Mouse (Mus musculus): ENCODE results near the gene Crybb2. TPM values are rescaled to one million over a fixed set of nuclear protein-coding genes. Genes with fewer than 3 reads are reported as not detected.
"Not testable (repeated sequence)": the region's sequence is repeated elsewhere in the genome, so short reads cannot be mapped to it uniquely, and the experiment has no call there.

Crybb2 gene
- total RNA-seq (2021) (not detected), polyA plus RNA-seq (2012; rRNA removed) (not detected in 2 replicates)
- long read RNA-seq, result 0 reads

DNA sequence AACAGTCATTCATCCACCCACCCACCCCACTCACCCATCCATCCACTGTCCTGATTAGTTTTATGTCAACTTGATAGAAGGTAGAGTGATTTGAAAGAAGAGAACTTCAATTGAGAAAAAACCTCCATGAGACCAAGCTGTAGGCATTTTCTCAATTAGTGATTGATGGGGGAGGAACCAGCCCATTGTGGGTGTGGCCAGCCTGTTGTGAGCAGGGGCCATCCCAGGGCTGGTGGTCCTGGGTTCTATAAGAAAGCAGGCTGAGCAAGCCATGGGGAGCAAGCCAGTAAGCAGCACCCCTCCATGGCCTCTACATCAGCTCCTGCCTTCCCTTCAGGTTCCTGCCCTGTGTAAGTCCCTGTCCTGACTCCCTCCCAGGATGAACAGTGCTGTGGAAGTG, at the start of gene Crybb2:
Gene Crybb2, minus strand, starts transcription at position 101 of the 400 bp plus-strand sequence.
- DNase-seq, result no peak

DNA sequence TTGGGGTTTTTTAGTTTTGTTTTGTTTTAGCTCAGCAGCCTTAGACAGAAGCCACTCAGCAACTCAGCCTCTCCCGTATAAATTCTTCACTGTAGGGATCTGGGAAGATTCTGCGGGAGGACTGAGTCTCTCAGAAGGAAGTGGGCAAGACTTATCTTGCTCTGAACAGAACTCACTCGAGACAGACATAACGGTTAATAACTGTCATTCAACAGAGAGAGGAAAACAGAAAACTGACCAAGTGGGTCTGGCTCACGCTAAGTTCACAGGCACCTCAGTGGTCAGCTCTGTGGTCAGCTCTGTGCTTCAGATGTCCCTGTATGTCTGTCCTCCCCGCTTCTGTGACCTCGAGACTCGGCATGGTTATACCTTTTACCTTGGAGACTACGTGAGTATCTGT, 49.4 kb upstream of the Crybb2 start:
- DNase-seq, result no peak

DNA sequence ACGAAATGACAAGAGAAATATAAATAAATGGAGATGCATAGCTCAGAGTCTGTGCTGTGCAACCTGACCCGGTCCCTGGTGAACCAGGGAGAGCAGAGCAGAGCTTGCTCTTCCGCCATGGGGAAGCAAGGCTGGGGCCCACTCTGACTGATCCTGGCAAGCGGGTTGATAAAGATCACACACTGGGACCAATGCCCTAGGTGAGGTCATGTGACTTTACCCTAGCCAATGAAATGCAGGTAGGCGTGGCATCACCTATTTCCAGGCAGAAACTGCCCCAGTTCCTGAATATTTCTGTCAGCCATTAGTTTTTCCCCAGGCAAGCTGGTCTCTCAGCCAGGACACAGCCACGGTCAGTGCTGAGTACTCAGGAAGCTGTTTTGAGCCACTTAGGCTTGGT, 48.8 kb upstream of the Crybb2 start:
- DNase-seq, result no peak

DNA sequence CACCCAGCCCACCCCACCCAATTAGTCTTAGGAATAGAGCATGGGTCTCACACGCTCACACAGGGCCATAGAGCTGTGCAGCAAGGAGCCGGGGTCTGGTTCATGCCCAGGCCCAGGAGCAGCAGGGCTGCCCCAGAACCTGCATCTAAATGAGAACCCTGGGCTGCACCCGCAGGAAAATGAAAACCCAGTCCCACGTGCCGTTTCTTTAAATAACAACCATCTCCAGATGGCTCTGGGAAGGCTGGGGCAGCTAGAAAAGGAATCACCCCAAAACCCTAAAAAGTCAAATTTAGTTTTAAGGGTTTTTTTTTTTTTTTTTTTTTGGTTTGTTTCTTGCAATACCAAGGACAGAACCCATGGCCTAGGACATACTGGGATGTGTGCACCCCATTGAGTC, 47.4 kb upstream of the Crybb2 start:
- no peak for DNase-seq

DNA sequence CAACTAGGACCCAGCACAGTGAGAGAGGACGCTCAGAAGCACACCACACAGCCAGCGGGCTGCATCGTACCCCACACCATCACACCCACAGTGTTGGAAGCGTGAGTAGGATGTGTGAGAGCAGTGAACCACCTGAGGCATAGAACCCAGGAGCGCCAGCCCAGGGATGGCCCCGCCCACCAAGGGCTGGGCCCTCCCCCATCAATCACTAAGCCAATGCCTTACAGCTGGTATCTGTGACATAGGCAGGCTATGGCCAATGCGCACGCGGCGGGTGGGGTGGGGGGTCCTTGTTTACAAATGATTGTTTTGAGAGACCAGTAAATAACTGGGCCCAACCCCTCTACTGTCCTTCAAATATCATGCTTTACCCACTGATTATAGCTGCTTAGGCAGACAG, 46.0 kb upstream of the Crybb2 start:
- DNase-seq, result no peak

DNA sequence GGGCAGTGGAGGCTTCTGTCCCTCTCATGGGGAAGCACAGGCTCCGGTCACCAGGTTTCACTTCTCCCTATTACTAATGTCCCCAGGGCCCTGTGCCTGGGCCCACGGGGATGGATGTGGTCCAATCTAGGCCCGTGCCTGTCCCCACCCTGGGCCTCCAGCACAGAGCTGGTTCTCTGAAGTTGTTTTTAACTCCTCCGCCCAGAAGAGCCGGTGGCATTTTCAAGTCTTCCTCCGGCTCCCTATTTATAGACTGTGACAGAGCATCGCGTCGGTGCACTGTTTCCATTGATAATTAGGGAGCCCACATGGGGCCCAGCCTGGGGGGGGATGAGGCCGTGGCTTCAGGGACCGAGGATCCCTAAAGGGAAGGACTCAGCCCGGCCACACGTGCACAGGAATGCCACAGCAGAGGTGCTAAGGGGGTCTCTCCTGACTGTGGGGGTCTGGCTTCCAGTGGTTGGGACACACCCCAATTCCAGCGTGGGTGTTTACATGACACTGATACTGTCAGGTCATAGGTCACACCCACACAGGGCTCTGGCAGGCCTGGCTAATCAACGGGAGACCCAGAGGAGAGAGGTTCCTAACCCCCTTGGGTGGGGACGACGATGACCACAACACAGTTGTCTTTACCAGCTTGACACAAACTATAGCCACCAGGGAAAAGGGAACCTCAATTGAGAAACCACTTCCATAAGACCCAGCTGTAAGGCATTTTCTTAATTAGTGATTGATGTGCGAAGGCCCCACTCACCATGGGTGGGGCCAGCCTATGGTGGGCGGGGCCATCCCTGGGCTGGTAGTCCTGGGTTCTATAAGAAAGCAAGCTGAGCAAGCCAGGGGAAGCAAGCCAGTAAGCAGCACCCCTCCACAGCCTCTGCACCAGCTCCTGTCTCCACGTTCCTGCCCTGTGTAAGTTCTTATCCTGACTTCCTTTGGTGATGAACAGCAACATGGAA, 44.6 kb upstream of the Crybb2 start:
- no peak for DNase-seq

DNA sequence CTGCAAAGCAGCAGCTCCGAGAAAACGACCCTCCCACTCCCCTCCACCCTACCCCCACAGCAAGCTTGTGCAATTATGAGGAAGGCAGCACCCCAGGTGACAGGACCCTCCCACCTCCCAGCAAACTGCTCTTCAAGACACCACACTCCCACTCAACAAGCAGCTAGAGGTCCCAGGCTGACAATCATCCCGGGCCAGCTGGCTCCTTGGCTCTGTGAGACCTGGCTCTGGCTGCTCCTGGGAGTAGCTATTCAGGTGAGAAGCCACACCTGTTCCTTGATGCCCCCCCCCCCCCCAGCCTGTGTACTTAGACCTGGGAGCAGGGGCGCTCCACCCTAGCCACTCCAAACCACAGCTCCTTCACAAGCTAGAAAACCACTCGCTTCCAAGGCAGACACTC, 43.2 kb upstream of the Crybb2 start:
- DNase-seq, result no peak

DNA sequence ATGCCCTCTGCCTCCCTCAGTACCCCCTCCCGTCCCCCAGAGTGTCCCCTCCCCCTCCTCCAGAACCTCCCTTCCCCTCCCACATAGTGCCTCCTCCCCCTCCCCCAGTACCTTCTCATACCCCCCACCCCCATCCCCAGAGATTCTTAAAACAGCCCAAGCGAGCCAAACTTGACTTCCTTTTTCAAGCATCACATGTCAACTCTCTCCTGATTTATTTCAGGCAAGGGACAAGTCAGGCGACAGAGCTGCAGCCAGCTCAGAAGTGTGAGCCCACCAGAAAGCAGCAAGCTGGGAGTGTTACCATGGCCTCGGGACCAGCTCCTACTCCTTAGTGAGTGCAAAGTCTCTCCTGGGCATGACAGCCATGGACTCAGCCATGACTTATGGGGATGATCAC, 41.4 kb upstream of the Crybb2 start:
- no peak for DNase-seq

DNA sequence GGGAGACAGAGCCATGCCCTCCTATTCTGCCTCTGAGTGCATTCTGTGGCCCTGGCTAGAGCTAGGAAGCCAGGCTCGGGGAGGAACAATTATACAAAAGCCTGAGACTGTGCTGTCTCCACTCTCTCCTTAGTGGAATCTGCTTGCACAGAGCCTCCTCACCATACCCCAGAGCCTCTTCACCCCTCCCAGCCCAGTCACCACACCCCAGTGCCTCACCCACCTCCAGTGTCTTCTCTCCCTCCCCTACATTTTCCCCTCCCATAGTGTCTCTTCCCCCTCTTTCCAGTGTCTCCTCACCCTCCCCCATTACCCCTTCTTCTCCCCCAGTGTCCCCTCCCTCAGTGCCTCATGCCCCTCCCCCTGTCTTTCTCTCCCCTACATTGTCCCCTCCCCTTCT, 41.0 kb upstream of the Crybb2 start:
- no peak for DNase-seq

DNA sequence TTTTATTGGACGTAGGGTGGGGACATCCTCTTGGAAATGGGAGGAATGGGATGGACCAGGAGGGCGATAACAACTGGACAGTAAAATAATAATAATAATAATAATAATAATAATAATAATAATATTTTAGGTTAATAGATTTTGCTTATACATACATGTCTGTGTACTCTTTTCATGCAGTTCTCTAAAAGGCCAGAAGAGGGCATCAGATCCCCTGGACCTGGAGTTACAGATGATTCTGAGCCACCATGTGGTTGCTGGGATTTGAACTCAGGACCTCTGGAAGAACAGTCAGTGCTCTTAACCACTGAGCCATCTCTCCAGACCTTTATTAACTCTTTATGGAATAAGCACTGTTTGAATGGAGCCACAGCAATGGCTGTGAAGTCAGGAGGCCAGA, 39.7 kb upstream of the Crybb2 start:
- not testable (repeated sequence) for DNase-seq

DNA sequence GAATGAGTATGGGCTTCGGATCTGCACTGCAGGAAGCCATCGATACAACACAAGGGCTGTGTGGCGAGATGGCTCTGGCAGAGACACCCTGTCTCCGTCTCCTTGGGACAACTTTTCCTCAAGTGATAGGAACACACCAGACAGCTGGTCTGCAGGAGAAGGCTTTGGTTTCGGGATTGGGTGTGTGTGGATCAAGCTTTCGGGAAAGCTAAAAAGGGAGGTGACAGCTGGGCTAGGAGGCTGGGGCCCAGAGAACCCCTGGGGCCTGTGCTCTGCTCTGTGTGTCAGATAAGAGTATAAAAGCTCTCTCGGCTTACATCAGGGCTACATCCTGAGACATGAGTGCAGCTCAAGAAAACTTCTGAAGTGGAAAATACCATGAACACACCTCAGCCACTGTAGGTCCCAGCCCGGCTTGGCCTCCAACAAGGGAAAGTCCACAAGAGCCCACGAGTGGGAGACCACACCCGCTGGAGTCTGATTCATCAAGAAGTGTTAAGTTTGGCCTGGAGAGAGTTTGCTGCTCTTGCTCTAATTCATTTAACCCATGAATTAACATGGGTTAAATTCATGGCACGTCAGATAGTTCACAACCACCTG, 38.3 kb upstream of the Crybb2 start:
- DNase-seq, result no peak

DNA sequence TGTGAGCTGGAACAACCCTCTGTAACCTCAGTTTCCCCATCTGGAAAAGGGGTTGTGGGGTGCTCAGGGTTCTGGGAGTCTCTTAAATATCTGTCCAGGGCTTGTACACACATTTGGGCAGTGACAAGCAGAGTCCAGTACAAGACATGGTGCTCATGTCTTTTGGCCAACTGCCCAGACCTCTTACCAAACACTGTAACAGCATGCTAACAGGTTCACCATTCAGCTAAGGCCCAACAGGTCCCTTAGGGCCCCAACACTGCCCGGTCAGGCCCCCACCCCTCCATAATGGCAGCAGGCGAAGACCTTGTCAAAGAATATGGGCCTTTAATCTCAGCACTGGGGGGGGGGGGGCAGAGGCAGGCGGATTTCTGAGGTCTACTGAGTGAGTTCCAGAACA, 37.8 kb upstream of the Crybb2 start:
- DNase-seq, result peak; percentile 40

DNA sequence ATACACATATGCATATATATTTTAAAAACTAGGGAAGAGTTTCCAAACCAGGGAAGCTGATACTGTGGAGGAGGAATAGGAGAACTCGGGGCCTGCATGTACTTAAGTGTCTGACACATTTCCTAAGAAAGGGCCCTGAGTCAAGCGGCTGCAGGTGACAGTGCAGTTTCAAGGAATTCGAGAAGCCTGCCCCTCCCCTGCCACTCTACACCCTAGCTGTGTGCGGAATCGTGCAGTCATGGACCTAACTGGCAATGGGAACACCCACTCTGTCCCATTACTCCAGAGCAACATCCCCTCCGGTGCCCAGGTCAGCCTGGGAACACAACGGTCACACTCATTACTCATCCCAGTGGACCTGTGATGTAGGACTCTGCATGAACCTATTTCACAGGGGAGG, 36.7 kb upstream of the Crybb2 start:
- DNase-seq, result no peak

DNA sequence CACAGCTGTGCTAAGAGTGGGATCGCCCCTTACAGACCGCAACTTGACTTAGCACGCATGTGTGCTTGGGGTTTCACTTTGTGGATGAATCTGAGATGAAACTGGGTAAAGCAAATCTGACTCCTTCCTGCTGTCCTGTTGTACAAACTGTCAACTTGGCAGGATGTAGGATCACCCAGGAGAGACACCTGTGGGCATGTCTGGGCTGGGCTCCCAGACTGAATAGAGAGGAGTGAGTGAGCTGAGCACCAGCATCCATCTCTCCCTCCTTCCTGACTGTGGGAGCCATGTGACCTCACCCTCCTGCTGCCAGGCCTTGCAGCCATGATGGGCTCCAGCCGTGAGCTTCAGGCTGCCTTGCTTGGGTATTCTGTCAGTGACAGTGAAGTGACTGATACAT, 35.6 kb upstream of the Crybb2 start:
- DNase-seq, result no peak

DNA sequence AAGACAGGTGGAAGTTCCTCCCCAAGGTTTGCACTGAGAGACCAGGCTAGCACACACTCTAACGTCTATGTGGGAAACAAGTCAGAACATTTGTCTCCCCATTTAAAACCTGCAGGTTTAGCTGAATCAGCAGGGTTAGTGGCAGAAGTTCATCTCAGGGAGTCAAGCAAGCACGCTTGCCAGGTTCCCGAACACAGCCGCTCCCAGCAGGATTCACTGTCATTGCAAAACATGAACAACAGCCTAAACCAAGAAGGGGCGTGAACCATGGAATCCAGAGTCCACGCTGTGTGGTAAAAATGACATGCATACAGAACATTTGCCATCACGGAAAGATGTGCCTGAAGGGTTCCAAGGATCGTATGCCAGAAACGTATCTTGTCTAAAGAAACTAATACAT, 35.1 kb upstream of the Crybb2 start:
- no peak for DNase-seq

DNA sequence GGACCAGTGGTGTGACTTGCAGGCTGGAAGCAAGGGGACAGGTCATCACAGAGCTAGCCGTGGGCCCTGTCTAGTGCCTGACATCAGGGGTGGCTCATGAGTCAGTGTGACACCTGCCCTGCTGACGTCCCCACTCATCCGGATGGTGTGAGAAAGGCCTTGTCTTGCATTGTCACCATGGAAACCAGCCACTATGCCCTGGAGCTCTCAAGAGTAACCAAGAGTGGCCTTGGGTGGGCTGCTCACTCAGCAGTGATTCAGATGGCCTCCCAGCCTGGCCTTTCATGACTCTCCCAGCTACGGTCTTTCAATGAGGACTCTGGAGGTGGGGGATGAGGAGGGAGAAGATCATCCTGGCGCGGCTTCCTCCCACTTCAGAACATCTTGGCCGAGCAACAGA, 32.5 kb upstream of the Crybb2 start:
- peak; percentile 89 for DNase-seq

DNA sequence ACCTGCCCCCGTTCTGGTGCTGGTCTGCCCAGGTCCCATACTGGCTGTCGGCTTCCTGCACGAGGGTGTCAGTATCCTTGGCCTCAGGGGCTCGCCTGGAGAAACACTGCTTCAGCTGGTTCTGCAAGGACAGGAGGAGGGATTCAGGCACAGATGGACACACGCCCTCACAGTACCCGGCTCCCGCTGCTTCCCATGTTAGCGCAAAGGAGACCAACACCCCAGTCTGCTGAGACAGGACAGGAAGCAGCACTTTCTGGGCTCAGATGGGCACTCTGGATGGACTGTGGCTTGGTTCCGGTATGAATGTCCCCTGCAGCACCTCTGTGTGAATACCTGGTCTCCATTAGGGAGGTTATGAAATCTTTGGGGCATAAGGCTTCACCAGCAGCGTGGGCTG, 31.5 kb upstream of the Crybb2 start:
- DNase-seq, result no peak

DNA sequence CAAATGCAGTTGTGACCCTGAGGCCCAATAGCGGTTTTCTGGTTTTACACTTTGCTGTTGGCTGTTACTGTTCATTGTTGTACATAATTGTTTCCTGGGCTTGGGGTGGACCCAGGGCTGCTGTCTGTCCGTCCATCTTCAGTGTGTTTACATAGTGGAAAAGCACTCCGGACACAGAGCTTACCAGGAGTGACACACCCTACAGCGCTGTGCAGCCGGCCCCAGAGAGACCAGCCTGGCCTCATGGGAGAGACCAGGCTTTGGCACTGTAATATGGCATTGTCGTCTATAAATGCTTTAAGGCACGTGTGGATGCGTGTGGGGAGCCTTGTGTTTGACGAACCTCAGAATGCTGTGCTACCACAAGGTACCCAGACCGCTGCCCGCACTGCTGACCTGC, 30.5 kb upstream of the Crybb2 start:
- DNase-seq, result no peak

DNA sequence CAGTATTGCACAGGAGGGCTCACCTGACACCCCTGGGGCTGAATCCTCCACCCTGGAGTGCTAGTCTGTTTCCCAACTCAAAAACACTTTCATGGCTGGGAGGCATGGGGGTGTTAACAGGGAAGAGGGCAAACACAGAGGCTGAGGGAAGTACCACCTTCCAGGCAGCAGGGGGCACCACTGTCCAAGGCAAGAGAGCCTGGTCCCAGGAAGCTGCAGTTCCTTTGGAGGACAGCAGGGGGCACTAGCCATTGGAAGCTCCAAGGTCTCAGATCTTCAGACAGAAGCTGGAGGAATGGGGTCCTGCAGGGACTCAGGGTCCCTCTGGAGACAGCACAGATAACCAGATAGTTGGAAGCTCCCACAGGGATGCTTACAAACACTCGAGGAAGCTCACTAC, 29.6 kb upstream of the Crybb2 start:
- DNase-seq, result peak; percentile 84

DNA sequence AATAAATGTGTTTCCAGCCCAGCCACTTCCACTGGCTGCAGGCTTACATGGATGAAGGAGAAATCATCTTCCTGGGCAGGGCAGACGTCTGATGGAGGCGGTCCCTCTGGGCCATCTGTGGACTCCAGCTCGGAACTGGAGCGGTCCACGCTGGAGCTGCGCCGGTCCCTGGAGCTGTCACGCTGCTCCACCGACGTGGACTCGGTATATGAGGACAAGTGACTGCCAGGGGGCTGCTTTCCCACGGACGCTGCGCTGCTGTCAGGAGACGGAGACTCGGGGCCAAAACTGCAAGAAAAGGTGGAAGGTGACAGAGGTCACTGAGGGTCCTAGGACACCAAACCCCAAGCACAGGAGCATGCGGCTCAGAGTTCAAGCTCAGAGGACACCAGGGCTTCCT, 27.6 kb upstream of the Crybb2 start:
- DNase-seq, result no peak

DNA sequence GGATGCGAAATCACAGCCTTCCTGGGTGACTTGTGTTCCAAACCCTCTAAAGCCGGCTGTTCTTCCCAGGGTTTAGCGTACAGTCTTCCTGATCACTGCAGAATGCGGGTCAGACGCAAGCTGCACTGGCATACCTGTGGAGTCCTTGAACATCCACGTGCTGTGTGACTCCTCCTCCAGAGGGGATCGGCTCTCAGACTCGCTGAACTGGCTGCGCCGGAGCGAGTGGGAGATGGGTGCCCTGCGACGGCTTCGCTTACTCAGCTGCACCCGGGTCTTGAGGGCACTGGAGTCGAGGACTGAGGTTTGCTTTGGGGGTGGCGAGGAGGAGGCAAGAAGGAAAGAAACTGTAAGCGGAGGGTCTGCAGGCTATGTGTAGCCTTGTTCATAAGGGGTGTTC, 25.5 kb upstream of the Crybb2 start:
- no peak for DNase-seq

DNA sequence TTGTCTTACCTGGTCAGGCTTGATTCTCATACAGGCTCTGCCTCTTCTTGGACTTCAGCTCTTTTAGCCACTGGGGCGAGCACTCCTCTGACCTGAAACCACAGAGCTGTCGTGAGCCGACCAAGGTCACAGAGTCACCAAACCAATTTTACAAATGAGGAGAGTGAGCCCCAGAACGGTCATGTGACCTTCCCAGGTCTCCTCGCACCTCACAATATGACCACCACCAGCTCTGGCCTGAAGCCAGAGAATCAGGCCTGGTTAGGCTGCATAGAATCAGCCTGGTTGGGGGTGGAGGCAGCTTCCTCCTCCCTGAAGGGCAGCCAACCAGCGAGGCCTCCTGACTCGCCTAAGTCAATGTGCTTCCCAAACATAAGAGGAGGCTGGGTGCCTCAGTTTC, 22.5 kb upstream of the Crybb2 start:
- no peak for DNase-seq

DNA sequence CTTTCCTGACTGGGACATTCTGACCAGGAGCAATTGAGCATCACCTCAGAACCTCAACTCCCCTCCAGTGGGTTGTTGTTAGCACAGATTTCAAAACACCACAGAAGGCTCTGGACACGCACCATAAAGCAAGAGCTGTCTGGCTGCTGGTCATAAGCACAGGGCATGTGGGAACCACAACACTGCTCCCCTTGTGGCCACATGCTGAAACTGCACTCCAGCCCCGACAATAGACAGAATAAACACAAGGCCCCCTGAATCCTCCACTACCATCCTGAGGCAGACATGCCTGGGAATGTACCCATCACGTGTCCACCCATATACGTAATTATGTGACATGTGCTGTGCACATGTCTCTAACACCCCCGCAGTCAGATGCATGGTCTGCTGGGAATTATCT, 21.2 kb upstream of the Crybb2 start:
- no peak for DNase-seq

DNA sequence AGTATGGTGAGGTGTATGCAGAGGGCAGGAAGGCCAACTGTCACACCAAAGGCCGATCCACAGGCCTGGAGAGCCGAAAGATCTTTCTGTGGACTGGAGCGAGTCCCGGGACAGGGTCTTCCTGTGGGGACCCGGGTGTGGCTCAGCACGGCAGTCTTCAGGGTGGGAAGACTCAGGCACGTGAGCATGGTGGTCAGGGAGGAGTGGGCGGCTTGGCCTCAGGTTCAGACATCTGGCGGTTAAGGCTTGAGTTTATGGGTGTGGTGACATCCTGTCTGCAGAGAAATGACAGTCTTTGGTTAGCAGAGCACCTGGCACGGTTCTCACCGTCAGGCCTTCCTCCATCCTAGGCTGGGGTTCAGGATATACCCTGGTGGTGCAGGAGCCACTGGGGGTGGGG, 20.8 kb upstream of the Crybb2 start:
- DNase-seq, result no peak

Data from adrenal gland, adult 2 months (tissue).